Mouse (Mus musculus): ENCODE data around the gene Xpo6.

GRCm38 (mm10) chr7:126154731-126155130 is 45.6 kb downstream of the Xpo6 start:
- TF ChIP-seq ZC3H11A (IDR thresholded peaks at IDR 0.05; ENCODE audit: borderline replicate concordance, low read depth, low read length) (no peak), ZNF384 (IDR thresholded peaks at IDR 0.05; ENCODE audit: low read depth, low read length) (no peak), MAFK (IDR thresholded peaks at IDR 0.05; ENCODE audit: insufficient read depth, low read depth, low read length) (no peak), CHD2 (IDR thresholded peaks at IDR 0.05; ENCODE audit: low read depth, low read length) (no peak)
